Mouse (Mus musculus): ENCODE measurements around the gene Clcnka. TPM values are rescaled to one million over a fixed set of nuclear protein-coding genes. Genes with fewer than 3 reads are reported as not detected.

The Clcnka gene
- total and polyA plus RNA-seq, 3 experiments, result not detected

- peak; percentile 84 for DNase-seq (ENCODE audit: low read depth, low spot score)
- H3K9ac ChIP-seq (ENCODE audit: control insufficient read depth, low read depth, low read length, poor library complexity, severe bottlenecking), result no peak overlapping the region
- no peak overlapping the region for H3K4me3 ChIP-seq (ENCODE audit: control insufficient read depth in 1 of 2, insufficient read depth in 1 of 2, low read depth in 2 of 2, low read length in 2 of 2)
- H3K27ac ChIP-seq (ENCODE audit: control insufficient read depth, low read depth, low read length), result no peak overlapping the region
- H3K36me3 ChIP-seq (ENCODE audit: control insufficient read depth in 1 of 2, insufficient read depth in 2 of 2, low read length in 2 of 2), result no peaks in the 10 kb centered on the region
- H3K27me3 ChIP-seq (ENCODE audit: control insufficient read depth in 1 of 2, insufficient read depth in 2 of 2, low read length in 2 of 2), result peaks cover 0 to 4% of the 10 kb centered on the region in 2 experiments; a peak in 3 of 4 replicates
- no peaks in the 10 kb centered on the region for H3K4me1 ChIP-seq (ENCODE audit: control insufficient read depth in 1 of 2, insufficient read depth in 2 of 2, low read length in 2 of 2)
- TF ChIP-seq MAFK (IDR thresholded peaks at IDR 0.05; ENCODE audit: borderline replicate concordance, low read depth, low read length) (no peak), POLR2AphosphoS5 (IDR thresholded peaks at IDR 0.05; ENCODE audit: borderline replicate concordance, low read depth, low read length) (no peak), RAD21 (IDR thresholded peaks at IDR 0.05; ENCODE audit: low read depth, low read length) (peak; percentile 80), CTCF (IDR thresholded peaks at IDR 0.05 in 2 of 3, conservative IDR thresholded peaks at IDR 0.05 in 1 of 3; ENCODE audit: control insufficient read depth in 1 of 3, insufficient read depth in 1 of 3, low read depth in 2 of 3, low read length in 3 of 3, poor library complexity in 1 of 3, severe bottlenecking in 1 of 3) (peak; percentile 82 to 91 (median 87)), HCFC1 (IDR thresholded peaks at IDR 0.05; ENCODE audit: low read depth, low read length) (no peak), RCOR1 (IDR thresholded peaks at IDR 0.05; ENCODE audit: low read depth, low read length) (no peak), ZC3H11A (IDR thresholded peaks at IDR 0.05; ENCODE audit: low read depth, low read length) (peak; percentile 65), MXI1 (IDR thresholded peaks at IDR 0.05; ENCODE audit: low read depth, low read length) (no peak), USF2 (IDR thresholded peaks at IDR 0.05; ENCODE audit: borderline replicate concordance in 1 of 2, insufficient read depth in 1 of 2, low read depth in 1 of 2, low read length in 2 of 2) (no peak), E2F4 (IDR thresholded peaks at IDR 0.05; ENCODE audit: borderline replicate concordance, low read depth, low read length) (no peak), CHD2 (IDR thresholded peaks at IDR 0.05; ENCODE audit: low read length) (no peak), TAL1 (IDR thresholded peaks at IDR 0.05; ENCODE audit: low read length) (no peak), JUND (IDR thresholded peaks at IDR 0.05; ENCODE audit: low read depth, low read length) (0 out of 2 replicates have a peak, but pooled peaks have one; percentile 41), SMC3 (IDR thresholded peaks at IDR 0.05; ENCODE audit: low read depth, low read length) (peak; percentile 72), GATA1 (IDR thresholded peaks at IDR 0.05; ENCODE audit: low read depth, low read length) (no peak), POLR2A (IDR thresholded peaks at IDR 0.05; ENCODE audit: control insufficient read depth in 1 of 2, insufficient read depth in 1 of 2, low read depth in 1 of 2, low read length in 2 of 2, poor library complexity in 1 of 2) (no peak), ELF1 (IDR thresholded peaks at IDR 0.05; ENCODE audit: low read depth, low read length) (no peak), CHD1 (IDR thresholded peaks at IDR 0.05; ENCODE audit: low read depth, low read length) (no peak), ZKSCAN1 (IDR thresholded peaks at IDR 0.05; ENCODE audit: low read depth, low read length) (no peak), UBTF (IDR thresholded peaks at IDR 0.05; ENCODE audit: borderline replicate concordance, insufficient read depth, low read depth, low read length) (no peak), ZMIZ1 (IDR thresholded peaks at IDR 0.05; ENCODE audit: low read depth, low read length) (no peak), MAX (IDR thresholded peaks at IDR 0.05; ENCODE audit: low read length) (no peak), MEF2A (IDR thresholded peaks at IDR 0.05; ENCODE audit: extremely low read depth, insufficient replicate concordance, low read depth, low read length, poor library complexity, severe bottlenecking) (no peak), NRF1 (IDR thresholded peaks at IDR 0.05; ENCODE audit: insufficient read depth, low read depth, low read length, poor library complexity, severe bottlenecking) (no peak), KAT2A (conservative IDR thresholded peaks at IDR 0.05; ENCODE audit: low read depth, low read length) (no peak), ZNF384 (IDR thresholded peaks at IDR 0.05; ENCODE audit: low read depth, low read length) (no peak), TCF12 (IDR thresholded peaks at IDR 0.05; ENCODE audit: low read depth, low read length) (no peak)
- H3K9me3 ChIP-seq (replicated peaks; ENCODE audit: insufficient read depth, low read length), result no peaks in the 10 kb centered on the region
- no peaks in the 10 kb centered on the region for H3K79me2 ChIP-seq (ENCODE audit: control insufficient read depth, insufficient read depth, low read length, poor library complexity)
These were observed 11.3 kb downstream of the Clcnka start for GRCm38 (mm10) chr4:141387093-141387784.

Data from MEL (cell line).